Mouse (Mus musculus): Measurements from ENCODE around the gene Xrcc1.

GRCm38 (mm10) chr7:24572455-24572854, 26.4 kb downstream of the Xrcc1 start:
- no peak for TF ChIP-seq POLR2A (IDR thresholded peaks at IDR 0.05; ENCODE audit: borderline replicate concordance, low read depth, low read length)
- TF ChIP-seq CTCF (IDR thresholded peaks at IDR 0.05; ENCODE audit: low read depth, low read length) = 0 out of 2 replicates have a peak, but pooled peaks have one; percentile 32

All from bone marrow macrophage, adult 2 months (primary cell).